Mouse (Mus musculus) monocyte, adult 5-6 weeks (primary cell): ENCODE data around the gene Mt3. TPM values are rescaled to one million over a fixed set of nuclear protein-coding genes. Genes with fewer than 3 reads are reported as not detected.
"Not testable (repeated sequence)": the region's sequence is repeated elsewhere in the genome, so short reads cannot be mapped to it uniquely, and the experiment has no call there.

ENCODE experiments used
- ATAC-seq: fragments of 153-309, 156-312 bp; replicated peaks from 2 replicates; pipeline ENCODE4 v1.8.0; 2017; ENCODE audit warnings: mild to moderate bottlenecking; ENCODE audit not compliant: low TSS enrichment, insufficient number of reproducible peaks, severe bottlenecking, poor library complexity, low FRiP score
- total RNA-seq: library from RNA; stranded (forward); fragments of 200-1000, 200-491, 200-594 nt; gene quantifications from 3 replicates; pipeline ENCODE4 v1.2.3, GENCODE M21; 2017

The Mt3 gene
- not detected in 3 replicates for total RNA-seq

DNA sequence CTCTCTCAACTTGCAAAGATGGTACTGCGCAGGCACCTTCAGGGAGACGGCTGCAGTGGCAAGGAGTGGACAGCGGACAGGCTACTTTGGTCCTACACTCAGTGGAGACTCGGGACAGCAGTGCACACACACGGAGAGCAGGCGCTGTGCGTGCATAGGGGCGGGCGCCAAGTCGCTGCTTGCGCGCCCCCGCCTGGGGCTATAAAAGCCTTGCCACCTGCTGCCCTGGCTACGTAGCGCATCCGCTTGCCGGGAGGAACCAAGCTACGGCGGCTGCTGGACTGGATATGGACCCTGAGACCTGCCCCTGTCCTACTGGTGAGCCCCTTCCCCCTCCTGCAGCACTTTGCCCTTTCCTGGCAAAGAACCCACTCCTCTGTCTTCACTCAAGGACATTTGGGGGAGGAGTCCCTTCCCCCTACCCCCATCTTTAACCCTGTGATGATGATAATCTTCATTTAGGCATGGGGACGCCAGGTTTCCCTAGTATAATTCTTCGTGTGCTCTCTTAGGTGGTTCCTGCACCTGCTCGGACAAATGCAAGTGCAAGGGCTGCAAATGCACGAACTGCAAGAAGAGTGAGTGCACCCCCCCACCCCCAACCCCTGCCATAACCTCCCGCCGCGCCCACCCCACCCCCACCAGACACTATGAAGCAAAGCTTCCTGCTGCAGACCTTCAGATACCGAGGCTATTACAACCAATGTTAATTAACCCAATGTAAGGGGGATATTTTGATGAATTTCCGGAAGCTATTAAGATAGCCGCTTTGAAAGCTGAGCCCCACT lies at the start of gene Mt3:
Gene Mt3 (plus strand): TSS at position 95 of the 788 bp plus-strand sequence.
- ATAC-seq = no peak

DNA sequence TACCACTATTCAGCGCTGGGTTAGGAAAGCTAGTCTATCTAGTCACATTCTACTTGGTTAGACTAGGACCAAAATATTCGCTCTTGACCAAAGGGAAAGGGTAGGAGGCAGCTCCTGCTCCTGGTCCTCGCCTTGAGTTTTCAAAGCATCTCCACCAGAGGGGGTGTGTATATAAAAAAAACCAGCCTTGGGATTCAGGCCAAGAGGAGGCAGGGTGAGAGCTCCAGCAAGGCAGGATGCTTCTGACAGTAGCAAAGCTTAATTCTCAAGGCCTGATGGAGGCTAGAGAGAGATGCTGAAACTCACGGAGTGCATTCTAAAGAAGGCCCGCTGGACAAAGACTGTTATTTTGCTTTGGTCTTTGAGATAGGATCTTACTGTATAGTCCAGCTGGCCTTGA lies 48.3 kb upstream of the Mt3 start:
- no peak for ATAC-seq

DNA sequence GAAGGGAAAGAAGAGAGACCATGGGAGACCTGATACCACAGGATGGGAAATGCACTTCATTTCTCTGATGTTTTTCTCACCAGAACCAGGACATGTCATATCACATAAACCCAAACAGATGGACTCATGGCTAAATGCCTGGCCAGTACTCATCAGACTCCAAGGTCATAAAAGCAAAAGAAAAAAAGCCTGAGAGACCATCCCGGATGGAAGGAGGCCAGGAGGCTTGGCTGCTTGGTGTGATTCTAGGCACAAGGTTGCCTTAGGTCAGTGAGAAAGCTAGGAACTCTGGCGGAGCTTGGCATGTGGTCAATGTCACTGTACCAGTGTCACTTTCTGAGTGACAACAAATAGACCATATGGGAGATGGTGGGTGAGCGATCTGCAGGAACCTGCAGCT lies 44.5 kb upstream of the Mt3 start:
- ATAC-seq = no peak

DNA sequence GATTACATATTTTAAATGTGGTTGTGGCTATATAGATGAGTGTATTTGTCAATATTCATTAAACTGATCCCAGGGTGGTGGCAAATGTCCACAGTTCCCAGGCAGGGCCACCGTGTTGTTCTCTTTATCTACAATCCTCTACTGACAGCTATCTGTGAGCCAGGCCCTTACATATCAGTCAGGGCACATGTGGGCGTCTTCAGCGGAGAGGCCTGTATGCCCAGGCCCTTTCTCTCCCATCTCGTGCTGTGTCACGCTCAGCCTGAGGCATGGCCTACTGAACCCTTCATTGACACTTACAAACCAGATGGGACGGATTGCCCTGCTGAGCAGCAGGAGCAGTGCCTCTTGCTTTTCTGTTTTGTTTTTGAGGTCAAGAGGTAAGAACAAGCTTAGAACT lies 43.0 kb upstream of the Mt3 start:
- ATAC-seq = no peak

DNA sequence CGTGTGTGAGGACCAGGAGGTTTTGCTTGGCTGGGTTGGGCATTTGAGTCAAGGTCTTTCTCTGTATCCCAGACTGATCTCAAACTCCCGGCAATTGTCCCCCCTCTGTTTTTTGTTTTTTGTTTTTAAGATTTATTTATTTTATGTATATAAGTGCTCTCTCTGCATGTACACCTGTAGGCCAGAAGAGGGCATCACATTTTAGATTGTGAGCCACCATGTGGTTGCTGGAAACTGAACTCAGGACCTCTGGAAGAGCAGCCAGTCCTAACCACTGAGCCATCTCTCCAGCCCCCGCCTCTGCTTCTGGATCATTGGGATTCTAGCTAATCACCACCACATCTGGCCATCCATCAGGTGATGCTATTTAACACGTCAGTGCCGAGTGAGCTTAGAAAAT lies 42.6 kb upstream of the Mt3 start:
- ATAC-seq = no peak

DNA sequence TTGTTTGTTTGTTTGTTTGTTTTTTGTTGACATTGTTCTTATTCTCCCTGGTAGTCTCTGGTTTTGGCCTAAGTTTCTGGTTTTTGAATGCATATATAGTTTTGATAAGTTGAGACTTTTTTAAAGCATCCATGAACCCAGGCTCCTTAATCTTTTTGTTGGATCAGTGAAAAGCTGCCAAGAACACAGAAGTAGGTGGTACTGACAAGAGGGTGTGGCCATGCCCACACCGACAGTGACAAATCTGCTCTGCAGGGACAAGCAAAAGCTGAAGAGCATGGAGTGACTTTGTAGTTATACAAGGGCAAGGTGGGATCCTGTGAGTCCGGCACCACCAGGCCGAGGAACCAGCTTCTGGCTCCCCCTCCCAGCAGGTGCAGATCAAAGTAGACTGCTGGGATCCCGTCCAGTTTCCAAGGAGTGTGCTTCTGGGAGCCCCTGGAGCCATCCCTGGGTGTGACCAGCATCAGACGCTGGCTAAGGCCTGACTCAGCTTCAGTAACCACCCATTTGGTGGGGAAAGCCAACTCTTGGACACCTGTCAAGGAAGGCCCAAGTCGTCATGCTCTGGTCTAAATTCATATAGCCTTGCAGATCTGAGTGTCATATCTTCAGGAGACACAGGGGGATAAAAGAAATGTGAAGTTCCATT lies 41.8 kb upstream of the Mt3 start:
- ATAC-seq = no peak

DNA sequence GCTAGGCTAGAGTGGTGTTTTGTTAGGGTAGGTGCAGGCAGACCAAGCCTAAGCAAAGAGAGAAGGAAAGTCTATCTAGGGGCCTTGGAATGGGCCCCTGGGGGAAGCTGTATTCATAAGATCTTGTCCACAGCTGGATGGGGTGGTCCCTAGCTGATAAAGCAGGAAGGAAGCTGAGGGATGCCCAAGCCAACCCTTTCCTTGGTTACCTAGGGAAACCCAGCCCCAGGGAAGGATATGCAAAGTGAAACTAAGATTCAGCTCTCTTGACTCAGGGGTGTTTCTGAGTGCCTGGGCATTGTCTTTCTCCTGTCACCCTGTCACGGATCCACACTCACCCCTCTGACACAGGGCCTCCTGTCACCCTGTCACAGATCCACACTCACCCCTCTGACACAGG lies 39.0 kb upstream of the Mt3 start:
- ATAC-seq = no peak

DNA sequence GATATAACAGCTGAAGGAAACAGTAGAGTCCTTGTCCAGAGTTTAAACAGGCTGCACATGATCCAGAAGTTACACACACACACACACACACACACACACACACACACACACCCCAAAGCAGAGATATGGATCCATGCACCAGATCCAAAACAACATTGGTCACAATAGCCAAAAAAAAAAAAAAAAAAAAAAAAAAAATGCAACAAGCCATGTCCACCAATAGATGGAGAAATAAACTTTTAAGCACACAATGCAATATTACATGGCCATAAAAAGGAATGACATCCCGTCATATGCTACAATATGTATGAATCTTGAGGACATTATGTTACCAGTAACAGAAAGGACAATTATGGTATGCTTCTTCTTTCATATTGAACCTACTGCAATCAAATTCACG lies 38.4 kb upstream of the Mt3 start:
- ATAC-seq = no peak

DNA sequence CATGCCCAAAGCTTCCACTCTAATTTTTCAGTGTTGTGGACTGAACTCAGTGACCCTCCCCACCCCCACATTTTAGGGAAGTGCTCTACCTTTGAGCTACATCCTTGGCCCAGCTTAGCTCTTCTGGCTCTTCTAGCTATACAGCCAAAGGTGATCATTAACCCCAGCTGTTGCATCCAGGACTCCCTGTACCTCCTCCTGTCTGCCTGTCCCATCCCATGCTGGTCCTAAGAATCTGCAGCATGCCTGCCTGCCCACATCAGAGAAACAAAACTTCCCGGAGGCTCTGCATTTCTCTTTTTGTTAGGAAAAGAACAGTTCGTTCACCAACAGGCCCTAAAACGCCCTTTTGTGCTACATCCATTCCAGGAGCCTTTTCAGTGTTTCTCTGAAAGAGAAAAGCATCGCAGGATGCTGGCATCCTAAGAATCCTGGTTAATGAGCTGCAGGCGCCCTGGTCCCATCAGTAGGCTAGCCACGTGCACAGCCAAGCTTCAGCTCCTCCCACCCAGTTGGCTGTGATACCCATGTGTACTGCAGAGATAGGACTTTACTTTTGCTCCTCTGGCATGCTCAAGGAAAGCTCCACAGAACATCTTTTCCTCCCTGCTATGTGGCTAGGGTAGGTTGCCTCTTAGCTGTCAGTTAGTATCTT lies 33.5 kb upstream of the Mt3 start:
- no peak for ATAC-seq

DNA sequence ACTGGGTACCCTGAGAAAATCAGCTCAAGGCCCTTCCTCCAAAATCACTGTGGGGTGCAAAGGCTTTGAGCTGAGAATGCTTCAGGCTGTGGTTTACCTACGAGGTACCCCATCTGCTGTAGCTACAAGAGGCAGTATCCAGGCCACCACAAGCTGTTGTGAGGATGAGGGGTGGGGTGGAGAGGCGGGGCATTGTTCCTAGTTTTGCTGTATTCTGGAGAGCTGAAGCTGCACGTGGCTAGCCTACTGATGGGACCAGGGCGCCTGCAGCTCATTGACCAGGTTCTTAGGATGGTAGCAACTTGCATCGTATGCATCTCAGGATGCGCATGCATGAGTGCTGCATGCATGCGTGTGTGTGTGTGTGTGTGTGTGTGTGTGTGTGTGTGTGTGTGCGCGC lies 30.8 kb upstream of the Mt3 start:
- no peak for ATAC-seq

DNA sequence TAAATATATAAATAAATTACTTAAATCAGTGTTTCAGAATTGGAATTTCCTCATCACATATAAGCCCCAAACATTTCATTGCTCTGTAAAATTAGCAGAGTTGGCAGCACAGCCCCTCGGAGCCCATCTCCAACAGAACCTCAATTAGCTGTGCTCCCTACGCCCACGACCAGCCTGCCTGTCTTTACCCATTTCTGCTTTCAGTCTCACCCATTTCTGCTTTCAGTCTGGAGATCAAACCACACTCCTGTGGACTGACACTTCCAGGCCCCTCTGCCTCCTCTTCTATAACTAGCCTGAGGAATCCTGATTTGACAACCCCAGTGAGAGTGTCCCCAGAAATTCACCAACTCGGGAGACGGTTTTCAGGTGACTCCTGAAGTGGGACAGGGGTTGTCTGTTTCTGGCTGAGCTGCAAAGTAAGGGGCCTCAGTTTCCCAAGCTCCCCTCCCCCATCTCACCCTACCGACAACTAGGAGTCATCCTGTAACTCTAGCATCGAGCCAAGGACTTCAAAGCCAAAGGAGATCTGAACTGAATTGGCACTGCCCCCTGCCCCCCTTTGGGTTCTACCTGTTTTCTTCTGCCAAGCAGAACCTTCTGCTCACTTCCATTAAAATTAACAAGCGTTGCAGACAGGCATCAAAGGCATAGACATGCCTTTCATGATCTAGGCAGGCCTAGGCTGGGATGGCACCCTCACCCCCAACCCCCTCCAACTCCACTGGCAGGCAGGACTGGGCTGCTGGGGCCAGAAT lies 29.5 kb upstream of the Mt3 start:
- no peak for ATAC-seq

DNA sequence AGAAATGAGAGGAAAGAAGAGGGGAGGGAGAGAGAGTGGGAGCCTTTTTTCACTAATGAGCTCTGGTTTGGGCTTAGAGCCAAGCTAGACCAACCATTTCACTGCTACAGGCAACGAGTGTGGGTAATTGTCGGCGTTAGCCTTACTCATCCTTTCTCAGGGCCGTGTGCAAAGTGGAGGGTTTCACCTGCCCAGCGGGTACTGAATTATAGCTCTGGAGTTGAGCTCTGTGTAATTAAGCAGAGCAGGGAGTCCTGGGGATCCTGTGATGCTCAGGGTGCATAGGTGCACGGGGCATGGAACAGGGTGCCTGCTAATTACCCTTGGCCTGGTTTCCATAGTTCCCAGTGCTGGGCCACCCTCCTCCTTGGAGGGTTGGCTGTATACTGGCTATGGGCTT lies 24.7 kb upstream of the Mt3 start:
- no peak for ATAC-seq

DNA sequence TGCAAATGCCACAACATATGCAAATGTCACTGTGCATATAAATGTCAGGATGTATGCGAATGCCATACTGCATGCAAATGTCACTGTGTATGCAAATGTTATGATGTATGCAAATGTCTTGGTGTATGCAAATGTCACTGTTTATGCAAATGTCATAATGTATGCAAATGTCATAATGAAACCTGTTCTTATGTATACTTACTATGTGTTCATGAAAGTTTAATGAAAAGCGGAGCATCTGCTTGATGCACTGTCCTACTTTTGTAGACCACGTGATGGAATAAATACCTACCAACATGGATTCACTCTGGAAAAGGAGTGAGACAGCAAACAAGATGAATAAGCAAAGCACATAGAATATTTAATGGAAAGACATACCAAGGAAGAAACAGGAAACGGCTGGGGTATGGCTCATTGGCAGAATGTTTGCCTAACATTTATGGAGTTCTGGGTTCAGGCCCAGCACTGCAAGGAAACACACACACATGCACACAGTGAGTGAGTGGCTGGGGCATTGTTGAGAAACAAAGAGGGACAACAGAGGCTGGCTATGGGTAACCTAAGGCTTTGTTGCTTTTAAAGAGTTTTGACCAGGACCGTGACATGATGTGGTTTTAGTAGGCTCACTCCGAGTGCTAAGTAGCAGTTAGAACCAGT lies 23.1 kb upstream of the Mt3 start:
- ATAC-seq = no peak

DNA sequence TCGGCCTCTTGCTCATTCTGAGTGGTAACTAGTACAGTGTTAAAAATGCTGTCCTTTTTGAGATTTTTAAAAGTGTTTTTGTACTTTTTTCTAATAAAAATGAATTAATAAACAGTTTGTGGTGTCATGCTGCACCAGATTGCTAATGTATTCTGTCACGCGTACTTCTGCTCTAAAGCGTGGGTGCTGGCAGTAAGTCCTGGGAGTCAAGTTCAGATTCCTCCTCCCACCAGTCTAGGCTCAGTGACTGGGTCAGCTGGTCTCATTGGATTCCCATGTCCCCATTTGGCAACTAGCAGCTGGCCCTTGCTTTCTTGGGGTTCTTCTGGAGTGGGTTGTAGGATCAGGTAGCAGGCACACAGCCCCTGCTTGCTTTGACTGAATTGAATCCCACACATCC lies 22.3 kb upstream of the Mt3 start:
- ATAC-seq = no peak

DNA sequence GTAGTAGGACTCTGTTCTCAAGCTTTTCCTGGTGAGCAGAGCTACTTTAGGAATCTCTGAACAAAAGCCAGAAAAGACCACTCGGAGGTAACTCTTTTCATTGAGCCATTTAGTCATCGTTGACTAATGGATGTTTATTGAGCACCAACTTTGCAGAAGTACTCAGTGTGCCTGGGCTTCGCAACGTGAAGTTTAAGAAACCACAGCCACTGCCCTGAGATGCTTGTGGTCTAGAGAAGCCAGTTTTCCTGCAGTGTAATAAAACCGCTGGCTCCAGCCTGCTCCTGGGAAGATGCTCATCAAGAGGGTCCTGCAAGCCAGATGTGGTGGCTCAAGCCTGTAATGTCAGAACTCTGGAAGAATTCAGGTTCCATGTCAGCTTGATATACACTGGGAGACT lies 20.3 kb upstream of the Mt3 start:
- ATAC-seq = no peak

DNA sequence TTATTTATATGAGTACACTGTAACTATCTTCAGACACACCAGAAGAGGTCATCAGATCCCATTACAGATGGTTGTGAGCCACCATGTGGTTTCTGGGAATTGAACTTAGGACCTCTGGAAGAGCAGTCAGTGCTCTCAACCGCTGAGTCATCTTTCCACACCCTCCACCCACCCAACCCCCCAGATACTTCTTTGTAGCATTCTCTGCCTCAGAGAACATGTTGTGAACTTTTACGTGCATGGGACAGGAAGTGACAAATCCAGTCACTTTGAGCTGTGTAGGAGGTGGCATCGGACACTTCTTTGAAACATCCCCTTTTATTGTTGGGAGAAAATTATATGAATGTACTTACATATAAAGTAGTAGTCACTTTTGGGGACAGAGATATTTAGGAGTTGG lies 17.8 kb upstream of the Mt3 start:
- not testable (repeated sequence) for ATAC-seq

DNA sequence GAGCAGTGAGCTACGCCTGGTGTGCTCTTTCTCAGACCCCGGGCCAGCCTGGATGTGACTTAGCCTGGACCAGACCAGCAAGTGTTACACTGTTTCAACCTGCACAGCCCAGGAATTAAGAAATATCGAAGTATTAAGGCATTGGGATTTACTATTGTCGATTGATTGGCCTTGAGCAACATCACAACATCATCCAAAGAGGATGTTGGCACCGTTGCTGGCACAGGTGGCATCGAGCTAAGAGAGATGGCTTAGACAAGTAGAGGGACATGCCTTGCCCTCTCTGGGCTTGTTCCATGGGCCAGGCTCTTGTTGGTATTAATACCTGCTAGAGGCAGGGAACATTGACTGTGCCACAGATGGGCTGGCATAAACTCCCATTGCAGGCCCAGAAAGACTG lies 16.9 kb upstream of the Mt3 start:
- no peak for ATAC-seq

DNA sequence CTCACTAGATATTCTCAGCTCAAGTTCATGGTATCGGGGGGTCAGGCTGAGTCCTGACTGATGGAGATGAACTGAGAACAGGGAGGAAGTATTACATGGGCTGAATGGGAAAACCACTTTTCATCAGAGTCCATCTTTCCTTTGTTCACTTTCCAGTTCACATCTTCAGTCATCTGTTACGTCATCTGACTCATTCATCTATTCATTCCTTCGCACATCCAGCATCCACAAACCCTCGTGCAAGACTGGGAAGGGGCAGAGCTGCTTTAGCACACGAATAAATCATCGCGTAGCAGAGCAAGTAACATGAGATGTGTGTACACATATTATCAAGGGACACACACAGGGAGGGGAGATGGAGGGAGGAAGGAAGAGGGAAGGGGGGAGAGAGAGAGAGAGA lies 16.2 kb upstream of the Mt3 start:
- ATAC-seq = no peak

DNA sequence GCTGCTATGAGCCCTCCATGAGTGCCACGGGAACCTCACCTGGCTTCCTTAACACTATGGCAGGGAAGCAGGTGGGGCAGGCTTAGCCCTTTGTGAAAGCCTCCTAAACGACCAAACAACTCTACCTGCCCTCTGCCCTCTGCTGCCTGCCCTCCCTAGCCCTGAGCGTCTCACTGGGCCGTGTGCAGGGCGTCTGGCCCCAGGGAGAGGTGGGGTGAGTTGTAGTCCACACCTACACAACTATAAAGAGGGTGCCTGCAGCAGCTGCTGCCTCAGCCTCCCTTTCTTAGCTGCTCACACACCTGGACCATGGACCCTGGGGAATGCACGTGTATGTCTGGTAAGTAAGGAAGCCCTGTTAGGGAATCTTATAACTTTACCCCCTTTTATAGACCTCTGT lies 15.5 kb upstream of the Mt3 start, which contains the start of gene Mt4:
Gene Mt4 (plus strand): TSS at position 265 of the 400 bp plus-strand sequence.
- ATAC-seq = no peak
